Mouse (Mus musculus) MEL (cell line): ENCODE data around the gene Sell. TPM values are rescaled to one million over a fixed set of nuclear protein-coding genes. Genes with fewer than 3 reads are reported as not detected.
"Not testable (repeated sequence)": the region's sequence is repeated elsewhere in the genome, so short reads cannot be mapped to it uniquely, and the experiment has no call there.

ENCODE experiments used
- DNase-seq: peaks from one replicate; pipeline ENCODE4 v3.0.0; 2011; ENCODE audit warnings: low read depth, low spot score
- H3K27ac ChIP-seq: 2 replicates; pipeline ENCODE4 v1.5.1; 2012; ENCODE audit warnings: low read depth, mild to moderate bottlenecking, control low read depth, low read length, moderate library complexity; ENCODE audit not compliant: control insufficient read depth
- H3K27me3 ChIP-seq, 2 experiments: fragments of 150-350 bp in 1 of 2; sonication (generic) in 1 of 2; 2 replicates each; pipeline ENCODE4 v1.6.1; 2012; ENCODE audit warnings: low read length in 2 of 2, mild to moderate bottlenecking in 2 of 2, improper control_type of control experiment in 1 of 2, moderate library complexity in 1 of 2; ENCODE audit not compliant: insufficient read depth in 2 of 2, control insufficient read depth in 1 of 2
- H3K36me3 ChIP-seq, 2 experiments: 2 replicates each; pipeline ENCODE4 v1.6.1; 2012 to 2014; ENCODE audit warnings: low read length in 2 of 2, improper control_type of control experiment in 1 of 2, inconsistent platforms in 1 of 2, mild to moderate bottlenecking in 1 of 2; ENCODE audit not compliant: insufficient read depth in 2 of 2, control insufficient read depth in 1 of 2
- H3K4me1 ChIP-seq, 2 experiments: fragments of 150-350 bp in 1 of 2; sonication (generic) in 1 of 2; 2 replicates each; pipeline ENCODE4 v1.6.1; 2012; ENCODE audit warnings: low read length in 2 of 2, improper control_type of control experiment in 1 of 2, mild to moderate bottlenecking in 1 of 2; ENCODE audit not compliant: insufficient read depth in 2 of 2, control insufficient read depth in 1 of 2
- H3K4me3 ChIP-seq, 2 experiments: fragments of 150-350 bp in 1 of 2; sonication (generic) in 1 of 2; 2 replicates each; pipeline ENCODE4 v1.5.1; 2012; ENCODE audit warnings: low read depth in 2 of 2, low read length in 2 of 2, mild to moderate bottlenecking in 2 of 2, moderate library complexity in 2 of 2, control low read depth in 1 of 2, improper control_type of control experiment in 1 of 2; ENCODE audit not compliant: control insufficient read depth in 1 of 2, insufficient read depth in 1 of 2
- H3K79me2 ChIP-seq: 2 replicates; pipeline ENCODE4 v1.6.1; 2012; ENCODE audit warnings: mild to moderate bottlenecking, low read length, moderate library complexity; ENCODE audit not compliant: control insufficient read depth, poor library complexity, insufficient read depth
- H3K9ac ChIP-seq: 2 replicates; pipeline ENCODE4 v1.6.1; 2012; ENCODE audit warnings: low read depth, mild to moderate bottlenecking, control low read depth, low read length, moderate library complexity; ENCODE audit not compliant: control insufficient read depth, poor library complexity, severe bottlenecking
- H3K9me3 ChIP-seq: fragments of 150-350 bp; sonication (generic); replicated peaks from 2 replicates; pipeline ENCODE4 v1.6.1; 2012; ENCODE audit warnings: mild to moderate bottlenecking, low read length, improper control_type of control experiment, moderate library complexity; ENCODE audit not compliant: insufficient read depth
- CHD1 ChIP-seq: IDR thresholded peaks from 2 replicates; pipeline ENCODE4 v1.6.1; 2012; ENCODE audit warnings: low read depth, mild to moderate bottlenecking, inconsistent platforms, low read length, improper control_type of control experiment
- GABPA ChIP-seq: IDR thresholded peaks from 2 replicates; pipeline ENCODE4 v1.6.1; 2012; ENCODE audit warnings: low read depth, mild to moderate bottlenecking, inconsistent platforms, low read length, improper control_type of control experiment, moderate library complexity
- GATA1 ChIP-seq: IDR thresholded peaks from 2 replicates; pipeline ENCODE4 v1.6.1; 2011; ENCODE audit warnings: low read depth, low read length, improper control_type of control experiment
- HCFC1 ChIP-seq: IDR thresholded peaks from 2 replicates; pipeline ENCODE4 v1.6.1; 2012; ENCODE audit warnings: low read depth, mild to moderate bottlenecking, inconsistent platforms, low read length, improper control_type of control experiment, moderate library complexity
- KAT2A ChIP-seq: conservative IDR thresholded peaks from 2 replicates; pipeline ENCODE4 v1.6.1; 2012; ENCODE audit warnings: low read depth, low read length, improper control_type of control experiment, inconsistent platforms
- MYB ChIP-seq: IDR thresholded peaks from 2 replicates; pipeline ENCODE4 v1.6.1; 2011; ENCODE audit warnings: mild to moderate bottlenecking, low read depth, low read length, improper control_type of control experiment
- NELFE ChIP-seq: IDR thresholded peaks from 2 replicates; pipeline ENCODE4 v1.6.1; 2011; ENCODE audit warnings: low read depth, low read length, improper control_type of control experiment
- NRF1 ChIP-seq: IDR thresholded peaks from 2 replicates; pipeline ENCODE4 v1.6.1; 2014; ENCODE audit warnings: low read depth, mild to moderate bottlenecking, inconsistent platforms, low read length, improper control_type of control experiment, moderate library complexity; ENCODE audit not compliant: poor library complexity, insufficient read depth, severe bottlenecking
- RCOR1 ChIP-seq: IDR thresholded peaks from 2 replicates; pipeline ENCODE4 v1.6.1; 2012; ENCODE audit warnings: low read depth, mild to moderate bottlenecking, inconsistent platforms, low read length, improper control_type of control experiment
- TAL1 ChIP-seq: IDR thresholded peaks from 2 replicates; pipeline ENCODE4 v1.6.1; 2012; ENCODE audit warnings: mild to moderate bottlenecking, inconsistent platforms, low read length, moderate library complexity, mixed read lengths
- TBP ChIP-seq: IDR thresholded peaks from 2 replicates; pipeline ENCODE4 v1.8.0; 2011; ENCODE audit warnings: low read depth, low read length, improper control_type of control experiment
- UBTF ChIP-seq: IDR thresholded peaks from 2 replicates; pipeline ENCODE4 v1.6.1; 2012; ENCODE audit warnings: low read depth, mild to moderate bottlenecking, inconsistent platforms, low read length, improper control_type of control experiment, moderate library complexity, borderline replicate concordance; ENCODE audit not compliant: insufficient read depth
- ZMIZ1 ChIP-seq: IDR thresholded peaks from 2 replicates; pipeline ENCODE4 v1.6.1; 2012; ENCODE audit warnings: low read depth, mild to moderate bottlenecking, inconsistent platforms, low read length, improper control_type of control experiment, moderate library complexity
- polyA plus RNA-seq, 2 experiments: library from polyadenylated mRNA; stranded (reverse) in 1 of 2; unstranded in 1 of 2; fragments of >175 nt in 1 of 2; fragments of >200 nt in 1 of 2; gene quantifications; 2 replicates each; pipeline versions ENCODE4 v1.2.1 to v1.2.4; 2012; ENCODE audit warnings: low replicate concordance in 2 of 2, low read depth in 1 of 2; ENCODE audit not compliant: insufficient read length in 2 of 2, insufficient read depth in 1 of 2, missing spikeins in 1 of 2
- total RNA-seq: library from RNA; depleted of rRNA; stranded (reverse); fragments of 300-350 nt; gene quantifications from 2 replicates; pipeline ENCODE4 v1.2.3, GENCODE M21; 2012

Sell gene
- total and polyA plus RNA-seq, 3 experiments = 0.04 TPM; not detected in 2

- Histone ChIP-seq H3K36me3 (no peaks in the 10 kb centered on the region), H3K9ac (no peak overlapping the region), H3K4me1 (no peaks in the 10 kb centered on the region), H3K27me3 (peaks cover 2 to 13% of the 10 kb centered on the region in 2 experiments; a peak in 3 of 4 replicates), H3K9me3 (no peaks in the 10 kb centered on the region), H3K4me3 (no peak overlapping the region), H3K79me2 (no peaks in the 10 kb centered on the region), H3K27ac (no peak overlapping the region)
- DNase-seq = no peak
- no peak for TF ChIP-seq KAT2A
Observed at GRCm38 (mm10) chr1:164018221-164018896, 43.4 kb upstream of the Sell start.

GRCm38 (mm10) chr1:164019789-164020188, 42.0 kb upstream of the Sell start:
- Histone ChIP-seq H3K4me3 (no peak overlapping the region), H3K79me2 (no peaks in the 10 kb centered on the region), H3K27me3 (peaks cover 2 to 11% of the 10 kb centered on the region in 2 experiments; a peak in 3 of 4 replicates), H3K27ac (no peak overlapping the region), H3K9ac (no peak overlapping the region), H3K4me1 (no peaks in the 10 kb centered on the region), H3K36me3 (no peaks in the 10 kb centered on the region), H3K9me3 (no peaks in the 10 kb centered on the region)
- no peak for TF ChIP-seq CHD1
- TF ChIP-seq GATA1 = 0 out of 2 replicates have a peak, but pooled peaks have one; percentile 15
- TF ChIP-seq MYB = no peak
- no peak for TF ChIP-seq HCFC1
- peak; percentile 71; the same call in 1 of the 2 replicates for TF ChIP-seq RCOR1
- no peak for TF ChIP-seq UBTF
- TF ChIP-seq TAL1 = no peak
- no peak for TF ChIP-seq NELFE
- no peak for TF ChIP-seq TBP
- TF ChIP-seq GABPA = no peak
- TF ChIP-seq NRF1 = no peak
- no peak for TF ChIP-seq ZMIZ1
- DNase-seq = no peak

- H3K27ac ChIP-seq = not testable (repeated sequence)
Observed at GRCm38 (mm10) chr1:164020746-164021145, 41.0 kb upstream of the Sell start.

More at GRCm38 (mm10) chr1:164020746-164021145, 41.0 kb upstream of the Sell start:
- H3K4me3 ChIP-seq, H3K9ac ChIP-seq, H3K4me1 ChIP-seq, H3K27me3 ChIP-seq, DNase-seq, H3K36me3 ChIP-seq, H3K9me3 ChIP-seq, H3K79me2 ChIP-seq: not testable (repeated sequence)
